Mouse (Mus musculus): Measurements from ENCODE around the gene Arnt.

The Arnt gene

DNA sequence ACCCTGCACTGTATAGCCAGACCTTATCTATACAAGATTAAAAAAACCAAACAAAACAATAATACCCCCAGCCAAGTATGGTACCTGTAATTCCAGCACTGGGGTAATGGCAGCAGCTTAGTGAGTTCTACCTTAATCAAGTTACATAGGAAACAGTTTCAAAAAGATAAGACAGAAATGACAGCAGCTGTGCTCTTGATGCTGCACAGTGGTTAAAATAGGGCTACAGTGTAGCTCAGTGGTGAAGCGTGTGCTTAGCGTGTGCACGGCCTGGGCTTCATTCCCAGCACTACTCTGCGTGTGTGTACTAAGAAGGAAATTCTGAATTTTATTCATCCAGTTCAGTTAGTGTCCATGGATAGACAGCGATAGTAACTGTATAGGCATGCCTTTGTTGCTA is 22.2 kb downstream of the Arnt start:
- DNase-seq (ENCODE audit: low spot score in 2 of 2): no peak

DNA sequence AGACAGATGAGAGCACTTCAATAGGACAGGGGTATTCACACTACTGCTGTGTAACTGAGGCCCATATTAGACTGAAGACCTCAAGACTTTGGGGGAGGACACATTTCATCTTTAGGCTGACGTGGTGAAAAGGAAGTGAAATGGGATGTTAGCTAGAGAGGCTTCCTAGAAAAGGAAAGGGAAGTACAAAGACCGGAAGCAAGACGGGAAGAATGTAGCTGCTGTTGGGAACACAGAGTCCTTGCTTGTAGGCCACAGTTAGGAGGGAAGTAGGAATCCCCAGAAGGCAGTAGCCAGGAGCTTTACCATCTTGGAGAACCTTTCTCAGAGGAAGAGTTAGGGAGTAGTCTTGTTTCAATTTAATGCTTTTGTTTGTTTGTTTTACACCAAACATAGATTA is 23.6 kb downstream of the Arnt start:
- no peak for DNase-seq (ENCODE audit: low spot score in 2 of 2)

DNA sequence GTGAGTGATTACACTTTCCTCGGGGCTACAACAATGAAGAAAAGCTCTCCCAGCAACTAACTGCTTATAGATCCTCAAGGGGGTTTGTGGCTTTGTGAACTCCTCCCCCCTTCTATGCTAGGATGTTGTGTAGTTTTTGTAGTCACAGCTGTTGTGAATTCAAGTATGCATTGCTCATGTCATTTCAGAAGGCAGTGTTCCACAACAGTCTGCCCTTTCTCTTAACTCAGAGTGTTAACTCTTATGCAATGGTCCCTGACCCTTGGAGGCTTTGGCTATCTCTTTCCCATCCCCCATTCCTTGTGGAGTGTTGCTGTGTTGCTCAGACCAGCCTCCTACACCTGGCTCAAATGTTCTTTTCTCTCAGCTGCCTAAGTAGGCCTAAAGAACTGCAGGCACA is 25.2 kb downstream of the Arnt start:
- no peak for DNase-seq (ENCODE audit: low spot score in 2 of 2)

DNA sequence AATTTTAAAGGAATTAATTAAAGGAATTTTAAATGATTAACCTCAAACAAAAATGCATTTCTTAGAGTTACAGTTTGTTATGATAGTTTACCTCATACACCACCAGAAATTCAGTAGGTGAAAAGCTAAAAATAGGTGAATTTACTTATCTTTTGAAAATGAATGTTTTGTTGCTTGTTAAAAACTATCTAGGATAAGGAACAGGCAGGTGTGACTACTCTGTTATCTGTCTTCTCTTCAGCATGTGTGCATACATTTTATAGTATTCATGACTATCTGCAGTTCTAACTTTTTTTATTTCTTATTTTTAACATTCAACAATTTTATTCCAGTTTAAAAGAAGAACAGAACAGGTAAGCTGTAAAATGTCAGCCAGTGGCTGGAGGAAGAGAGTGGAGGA is 29.7 kb downstream of the Arnt start:
- DNase-seq (ENCODE audit: low spot score in 2 of 2): no peak

DNA sequence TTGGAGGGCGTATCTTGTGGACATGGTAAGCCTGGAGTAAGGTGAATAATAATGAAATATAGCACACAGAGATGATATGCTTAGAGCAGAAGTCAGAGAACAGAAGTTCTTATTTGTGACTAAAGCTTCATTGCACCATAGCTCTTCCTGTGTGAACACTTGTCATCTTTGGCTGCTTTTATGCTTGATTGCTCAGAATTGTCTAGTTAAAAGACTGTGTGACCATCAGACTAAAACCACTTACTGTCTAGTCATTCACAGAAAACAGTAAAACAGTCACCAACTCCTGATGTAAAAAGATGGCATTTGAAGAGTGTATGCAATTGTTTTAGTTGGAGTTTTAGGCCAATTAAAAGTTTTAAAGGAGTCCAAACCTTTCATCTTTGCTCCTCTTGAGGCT is 44.8 kb downstream of the Arnt start:
- DNase-seq (ENCODE audit: low spot score in 2 of 2): no peak

DNA sequence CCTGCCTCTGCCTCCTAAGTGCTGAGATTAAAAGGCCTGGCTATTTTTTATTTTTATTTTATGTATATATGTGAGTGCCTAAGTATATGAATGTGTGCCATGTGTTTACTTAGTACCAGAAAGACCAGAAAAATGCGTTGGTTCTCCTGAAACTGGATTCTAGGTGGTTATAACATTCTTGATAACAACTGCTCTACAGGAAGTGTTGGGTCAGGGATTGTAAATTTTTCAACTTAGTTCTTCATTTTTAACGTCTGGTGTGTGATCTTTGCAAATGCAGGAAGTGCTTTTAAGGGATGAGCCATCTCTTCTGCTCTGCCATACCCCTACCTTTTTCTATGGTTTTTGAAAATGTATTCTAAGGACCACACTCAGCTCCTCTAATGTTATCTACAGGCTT is 52.2 kb downstream of the Arnt start:
- no peak for DNase-seq (ENCODE audit: low spot score in 2 of 2)

DNA sequence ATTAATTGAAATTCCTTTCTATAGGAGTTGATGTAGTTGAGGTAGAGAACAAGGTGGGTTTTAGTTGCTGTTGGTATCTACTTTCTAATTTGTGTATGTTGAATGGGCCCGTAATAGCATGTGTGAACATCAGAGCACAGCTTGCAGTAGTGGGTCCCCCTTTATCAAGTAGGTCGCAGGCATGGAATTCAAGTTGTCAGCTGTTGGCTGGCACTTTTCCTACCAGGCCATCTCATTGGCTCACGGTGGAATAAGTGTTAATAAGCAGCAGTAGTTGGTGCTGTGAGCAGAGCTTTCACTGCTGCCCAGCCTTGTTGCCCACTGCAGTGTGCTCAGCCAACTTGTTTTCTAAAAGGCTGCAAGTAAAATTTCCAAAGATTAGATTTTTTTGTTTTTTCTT is 54.5 kb downstream of the Arnt start:
- no peak for DNase-seq (ENCODE audit: low spot score in 2 of 2)

DNA sequence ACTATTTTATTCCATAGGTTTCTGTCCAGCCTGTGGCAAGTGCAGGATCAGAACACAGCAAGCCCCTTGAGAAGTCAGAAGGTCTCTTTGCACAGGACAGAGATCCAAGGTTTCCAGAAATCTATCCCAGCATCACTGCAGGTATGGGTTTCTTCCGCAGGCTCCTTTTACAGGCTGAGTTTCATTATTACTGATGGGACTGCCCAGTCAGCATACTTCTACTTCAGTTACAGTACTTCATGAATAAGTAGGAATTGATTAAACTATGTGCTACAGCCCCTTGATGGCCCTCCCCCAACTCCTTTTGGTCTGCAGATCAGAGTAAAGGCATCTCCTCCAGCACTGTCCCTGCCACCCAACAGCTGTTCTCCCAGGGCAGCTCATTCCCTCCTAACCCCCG is 56.0 kb downstream of the Arnt start:
- no peak for DNase-seq (ENCODE audit: low spot score in 2 of 2)

DNA sequence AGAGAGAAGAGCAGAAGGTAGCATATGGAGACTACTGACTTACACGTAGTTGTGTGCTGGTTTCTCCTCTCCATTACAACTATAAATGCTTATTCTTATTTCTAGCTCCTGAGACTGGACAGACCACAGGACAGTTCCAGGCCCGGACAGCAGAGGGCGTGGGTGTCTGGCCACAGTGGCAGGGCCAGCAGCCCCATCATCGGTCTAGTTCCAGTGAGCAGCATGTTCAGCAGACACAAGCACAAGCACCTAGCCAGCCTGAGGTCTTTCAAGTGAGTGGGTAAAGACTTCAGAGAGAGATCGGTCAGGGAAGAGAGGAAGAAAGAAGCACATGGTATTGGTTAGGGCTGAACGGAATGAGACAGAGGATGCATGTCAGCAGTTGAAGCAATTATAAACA is 60.2 kb downstream of the Arnt start:
- peak; percentile 63 to 72 for DNase-seq (ENCODE audit: low spot score in 2 of 2)

DNA sequence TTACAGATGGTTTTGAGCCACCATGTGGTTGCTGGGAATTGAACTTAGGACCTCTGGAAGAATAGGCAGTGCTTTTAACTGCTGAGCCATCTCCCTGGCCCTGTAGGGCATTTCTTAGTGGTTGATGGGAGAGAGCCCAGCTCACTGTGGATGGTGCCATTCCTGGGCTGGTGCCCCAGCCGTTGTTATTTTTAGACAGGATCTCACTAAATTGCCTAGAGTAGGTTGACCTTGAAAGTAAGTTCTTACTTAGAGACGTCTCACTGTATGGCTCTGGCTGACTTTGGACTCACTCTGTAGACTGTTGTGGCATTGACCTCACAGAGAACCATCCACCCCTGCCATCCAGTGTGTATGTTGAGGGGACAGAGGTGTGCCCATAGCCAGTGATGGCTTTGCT is 64.0 kb downstream of the Arnt start:
- DNase-seq (ENCODE audit: low spot score in 2 of 2): no peak

DNA sequence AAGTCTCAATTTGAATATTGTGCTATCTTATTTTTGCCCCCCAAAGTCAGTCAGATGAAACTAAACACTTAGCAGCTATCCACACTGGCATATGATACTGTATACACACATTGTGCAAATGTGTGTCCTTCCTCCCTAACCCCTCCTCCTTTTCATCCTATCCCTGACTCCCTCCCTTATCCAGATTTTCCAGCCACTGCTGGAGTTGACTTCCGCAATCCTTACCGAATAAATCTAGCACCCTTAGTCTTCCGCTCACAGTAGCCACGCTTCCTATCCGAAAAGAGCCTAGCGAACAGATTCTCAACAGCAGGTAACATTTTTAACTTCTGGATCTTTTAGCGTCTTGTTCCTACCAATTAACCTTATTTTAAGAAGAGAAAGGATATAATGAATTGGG is 64.8 kb downstream of the Arnt start, which contains the start of gene Ctsk:
Gene Ctsk (plus strand): TSS at position 233 of the 400 bp plus-strand sequence.
- DNase-seq (ENCODE audit: low spot score in 2 of 2): no peak

DNA sequence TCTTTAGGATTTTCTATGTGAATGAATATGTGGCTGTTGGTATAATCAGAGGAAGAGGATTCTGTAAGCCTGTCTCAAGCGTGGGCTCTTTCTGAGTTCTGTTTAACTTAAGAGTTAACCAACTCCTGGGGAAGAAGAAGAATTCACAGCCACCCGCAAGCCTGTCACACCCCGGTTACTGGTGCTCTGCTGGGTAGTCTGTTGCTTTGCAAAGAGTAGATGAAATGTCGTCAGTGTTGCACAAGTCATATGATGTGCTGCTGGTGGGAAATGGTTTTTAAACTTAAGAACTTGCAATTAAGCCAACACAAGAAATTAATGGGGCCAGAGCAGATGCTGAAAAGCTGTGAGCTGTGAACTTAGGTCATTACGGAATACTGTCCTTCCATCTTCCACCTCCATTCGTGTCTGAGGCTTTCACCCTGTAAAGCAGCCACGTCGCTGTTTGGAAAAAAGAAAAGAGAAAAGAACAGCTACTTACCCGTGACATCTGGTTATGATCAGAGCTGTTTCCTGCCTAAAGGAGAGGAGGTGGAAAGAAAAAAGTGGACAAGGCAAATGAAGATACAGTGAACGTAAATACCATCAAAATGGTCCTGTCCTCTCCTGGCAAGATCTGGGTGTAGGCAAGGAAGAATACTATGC is 65.4 kb downstream of the Arnt start:
- no peak for DNase-seq (ENCODE audit: low spot score in 2 of 2)

DNA sequence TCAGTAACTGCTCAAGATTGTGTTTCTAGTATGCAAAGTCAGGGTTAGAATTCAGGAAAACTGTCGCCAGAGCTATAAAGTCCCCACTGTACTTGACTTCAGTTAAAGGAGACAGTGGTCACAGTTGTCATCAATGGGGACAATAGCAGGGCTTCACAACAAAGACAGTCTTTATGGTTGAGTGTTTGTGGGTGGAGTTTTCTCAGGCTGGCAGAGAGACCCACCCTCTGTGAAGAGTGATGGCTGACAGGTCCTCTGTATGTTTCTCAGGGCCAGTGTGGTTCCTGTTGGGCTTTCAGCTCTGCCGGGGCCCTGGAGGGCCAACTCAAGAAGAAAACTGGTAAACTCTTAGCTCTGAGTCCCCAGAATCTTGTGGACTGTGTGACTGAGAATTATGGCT is 68.1 kb downstream of the Arnt start:
- DNase-seq (ENCODE audit: low spot score in 2 of 2): no peak

DNA sequence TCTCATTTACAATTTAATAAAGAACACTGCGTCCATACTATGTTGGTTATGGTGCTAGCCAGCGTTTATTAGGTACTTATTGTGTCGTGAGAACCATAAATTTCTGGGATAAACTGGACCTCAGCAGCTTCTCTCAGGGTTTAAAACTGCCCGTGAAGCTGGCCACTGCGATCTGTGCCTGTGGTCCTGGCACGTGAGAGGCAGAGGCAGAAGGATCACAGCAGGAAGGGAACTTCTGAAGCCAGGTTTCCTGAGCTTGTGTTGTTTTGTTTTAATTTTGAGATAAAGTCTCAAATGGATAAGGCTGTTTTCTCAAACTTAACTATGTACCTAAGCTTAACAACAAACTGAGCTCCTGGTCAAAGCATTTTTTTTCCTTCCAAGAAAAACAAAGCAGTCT is 75.2 kb downstream of the Arnt start:
- DNase-seq (ENCODE audit: low spot score in 2 of 2): no peak

DNA sequence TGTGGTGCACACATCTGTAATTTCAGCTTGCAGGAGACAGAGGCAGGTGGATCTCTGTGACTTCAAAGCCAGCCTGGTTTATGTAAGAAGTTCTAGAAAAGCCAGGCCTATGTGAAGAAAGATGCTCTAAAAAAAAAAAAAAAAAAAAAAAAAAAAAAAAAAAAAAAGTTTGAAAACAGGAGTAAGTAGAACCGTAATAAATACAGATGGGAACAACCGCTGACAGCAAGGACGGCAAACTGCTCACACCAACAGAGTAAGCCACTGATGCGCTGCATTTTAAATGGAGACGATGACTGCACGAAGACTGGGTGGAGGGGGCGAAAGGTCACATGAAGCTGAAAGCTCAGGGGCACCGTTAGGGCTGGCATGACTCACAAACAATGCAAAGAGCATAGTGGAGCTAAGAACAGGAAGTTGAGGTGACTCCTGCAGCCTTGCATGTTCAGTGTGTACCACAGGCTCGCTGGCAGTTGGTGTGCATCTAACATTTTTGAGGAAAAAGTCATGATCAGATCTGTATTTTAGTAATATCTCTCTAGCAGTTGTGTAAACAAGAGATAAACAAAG is 77.5 kb downstream of the Arnt start:
- DNase-seq (ENCODE audit: low spot score in 2 of 2): no peak

DNA sequence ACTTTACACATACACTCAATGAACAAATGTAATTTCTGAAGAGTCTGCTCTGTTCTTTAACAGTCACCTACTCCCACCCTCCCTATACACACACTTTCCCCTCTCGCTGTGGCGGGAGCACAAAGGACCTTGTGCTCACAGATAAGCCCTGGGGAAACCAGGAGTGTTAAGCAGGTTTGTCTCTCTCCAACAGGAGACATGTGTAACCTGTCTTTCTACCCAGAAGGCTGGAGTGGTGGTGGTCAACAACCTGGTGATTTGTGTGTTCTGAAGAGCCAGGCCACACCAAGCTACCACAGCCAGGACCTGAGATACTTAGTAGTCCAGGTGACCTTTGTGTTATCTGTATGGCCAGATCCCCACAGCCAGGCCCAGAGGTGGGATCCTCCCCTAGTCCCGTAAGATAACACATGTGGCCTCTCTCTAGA is 82.4 kb downstream of the Arnt start:
- DNase-seq (ENCODE audit: low spot score in 2 of 2): no peak

DNA sequence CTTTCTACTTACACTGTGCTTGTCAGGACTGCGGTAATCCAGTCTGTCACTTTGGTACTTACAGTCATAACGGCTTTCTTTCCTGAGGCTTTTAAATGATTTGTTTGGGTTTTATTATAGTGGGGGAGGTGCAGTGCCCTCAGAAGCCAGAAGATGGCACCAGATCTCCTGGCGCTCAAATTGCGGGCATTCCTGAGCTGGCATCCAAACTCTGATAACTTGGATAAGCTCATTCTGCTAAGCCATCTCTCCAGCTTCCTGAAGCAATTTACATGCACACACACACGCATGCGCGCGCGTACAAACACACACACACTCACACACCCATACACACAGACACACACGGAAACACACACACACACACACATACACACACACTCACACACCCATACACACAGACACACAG is 83.3 kb downstream of the Arnt start:
- peak; percentile 57 to 68 for DNase-seq (ENCODE audit: low spot score in 2 of 2)

DNA sequence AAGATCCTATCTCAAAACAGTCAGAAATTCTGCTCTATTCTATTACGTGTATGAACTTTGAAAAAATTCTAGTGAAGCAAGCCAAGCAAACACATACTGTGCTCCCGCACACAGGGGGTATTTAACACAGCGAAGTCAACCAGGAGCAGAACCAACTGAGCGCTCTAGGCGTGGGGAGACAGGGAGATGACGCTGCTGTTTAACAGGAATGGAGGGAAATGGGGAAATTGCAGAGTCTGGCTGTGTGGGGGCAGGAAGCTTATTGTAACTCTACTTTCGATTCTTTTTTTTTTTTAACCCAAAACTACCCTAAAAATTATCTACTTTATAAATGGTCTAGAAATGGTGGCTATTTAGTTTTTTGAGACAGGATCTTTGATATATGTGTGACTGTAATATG is 84.7 kb downstream of the Arnt start:
- DNase-seq (ENCODE audit: low spot score in 2 of 2): no peak

DNA sequence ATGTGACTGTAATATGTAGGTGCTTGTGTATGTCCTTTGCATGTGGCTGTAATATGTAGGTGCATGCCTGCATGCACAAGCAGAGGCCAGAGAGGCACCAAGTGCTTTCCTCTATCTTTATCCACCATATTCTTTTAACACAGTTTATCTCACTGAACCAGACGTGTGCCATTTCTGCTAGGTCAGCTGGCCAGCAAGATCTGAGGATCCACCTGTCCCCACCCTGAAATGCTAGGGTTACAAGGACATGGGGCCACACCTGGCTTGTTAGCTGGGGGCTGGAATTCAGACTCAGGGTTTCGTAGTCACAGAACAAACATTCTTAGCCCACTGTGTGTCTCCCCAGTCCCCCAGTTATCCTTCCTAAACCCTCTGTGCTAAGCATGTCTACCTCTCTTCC is 85.1 kb downstream of the Arnt start:
- DNase-seq (ENCODE audit: low spot score in 2 of 2): peak; percentile 33 to 45

DNA sequence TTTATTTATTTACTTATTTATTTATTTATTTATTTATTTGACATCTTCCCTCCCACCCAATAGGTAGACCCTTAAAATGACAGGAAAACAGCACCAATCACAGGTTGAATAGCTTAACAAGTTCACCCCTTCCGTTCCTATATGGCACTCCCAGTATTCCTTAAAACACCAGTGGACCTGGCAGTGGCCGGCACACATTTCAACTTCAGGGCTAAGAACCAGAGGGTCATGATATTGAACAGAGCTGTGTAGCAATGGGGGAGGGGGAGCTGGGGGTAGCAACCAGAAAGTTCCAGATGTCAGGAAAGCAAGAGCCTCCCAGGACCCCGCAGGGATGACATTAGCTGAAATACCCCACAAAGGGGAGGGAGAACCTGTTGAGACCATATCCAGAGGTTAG is 85.9 kb downstream of the Arnt start:
- DNase-seq (ENCODE audit: low spot score in 2 of 2): no peak

DNA sequence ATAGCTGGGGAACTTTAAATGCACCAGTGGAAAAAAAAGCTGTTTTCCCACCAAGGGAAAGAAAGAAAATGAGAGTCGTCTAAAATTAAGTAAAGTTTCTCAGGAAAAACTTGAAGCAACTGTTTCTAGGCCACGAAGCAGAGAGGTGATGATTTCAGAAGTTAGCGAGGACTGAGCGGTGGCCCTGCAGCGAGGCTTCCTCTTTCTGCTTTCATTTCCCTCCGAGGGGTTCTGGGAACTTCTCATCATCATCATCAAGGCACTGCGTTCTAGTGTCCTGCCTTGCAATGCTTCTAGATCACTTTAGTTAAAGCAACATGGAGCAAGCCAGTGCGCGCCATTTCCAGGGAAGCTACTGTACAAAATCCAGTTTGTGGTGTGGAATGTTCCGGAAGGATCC is 87.0 kb downstream of the Arnt start:
- no peak for DNase-seq (ENCODE audit: low spot score in 2 of 2)

DNA sequence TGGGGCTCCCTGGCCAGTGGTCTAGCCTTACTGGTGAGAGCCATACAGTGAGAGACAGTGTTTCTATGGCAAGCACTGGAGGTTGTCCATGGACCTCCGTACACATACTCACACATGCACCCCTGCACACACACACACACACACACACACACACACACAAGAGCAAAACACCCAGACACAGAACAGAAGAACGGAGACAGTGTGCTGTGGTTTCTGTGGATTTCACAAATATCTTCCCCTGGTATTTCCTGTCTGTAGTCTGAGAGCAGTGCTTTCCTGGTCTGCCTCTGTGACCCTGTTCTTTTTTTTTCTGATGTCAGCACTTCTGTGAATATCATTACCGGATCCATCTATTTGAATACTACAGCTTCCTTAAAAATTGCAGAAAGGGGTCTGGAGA is 89.5 kb downstream of the Arnt start:
- DNase-seq (ENCODE audit: low spot score in 2 of 2): no peak

DNA sequence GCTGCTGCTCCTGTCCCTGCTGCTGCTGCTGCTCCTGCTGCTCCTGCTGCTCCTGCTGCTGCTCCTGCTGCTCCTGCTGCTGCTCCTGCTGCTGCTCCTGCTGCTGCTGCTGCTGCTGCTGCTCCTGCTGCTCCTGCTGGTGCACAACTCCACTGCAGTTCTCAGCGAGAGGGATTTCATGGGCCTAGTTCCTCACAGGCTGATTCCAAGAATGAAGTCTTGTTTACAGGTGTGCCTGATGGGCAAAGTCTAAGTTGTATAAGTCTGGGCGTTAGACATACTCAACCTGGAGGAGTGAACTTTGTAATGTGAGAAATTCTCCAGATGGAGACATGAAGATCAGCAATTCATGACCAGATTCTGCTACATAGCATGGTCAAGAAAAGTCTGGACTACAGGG is 90.5 kb downstream of the Arnt start:
- DNase-seq (ENCODE audit: low spot score in 2 of 2): no peak

DNA sequence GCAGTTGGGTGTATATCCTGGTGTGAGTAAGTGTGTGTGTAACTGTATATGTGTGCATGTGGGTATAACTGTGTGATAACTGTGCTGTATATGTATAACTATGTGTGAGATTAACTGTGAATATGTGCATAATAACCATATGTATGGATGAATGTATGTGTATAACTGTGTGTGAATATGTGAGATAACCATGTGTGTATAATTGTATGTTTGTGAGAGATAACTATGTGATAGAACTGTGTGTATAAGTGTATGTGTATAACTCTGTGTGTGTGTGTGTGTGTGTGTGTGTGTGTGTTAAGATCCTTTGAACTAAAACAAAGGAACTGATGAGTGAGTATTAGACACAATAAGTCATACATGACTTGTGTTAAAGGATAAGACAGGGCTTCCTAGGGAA is 91.9 kb downstream of the Arnt start:
- DNase-seq (ENCODE audit: low spot score in 2 of 2): no peak

All from spleen, postnatal 14 days (tissue).